Mouse (Mus musculus): ENCODE results near the gene Col13a1. TPM values are rescaled to one million over a fixed set of nuclear protein-coding genes. Genes with fewer than 3 reads are reported as not detected.

Col13a1 gene
- polyA plus RNA-seq, 1 experiment from 2014 or later = 4.2 TPM

DNA sequence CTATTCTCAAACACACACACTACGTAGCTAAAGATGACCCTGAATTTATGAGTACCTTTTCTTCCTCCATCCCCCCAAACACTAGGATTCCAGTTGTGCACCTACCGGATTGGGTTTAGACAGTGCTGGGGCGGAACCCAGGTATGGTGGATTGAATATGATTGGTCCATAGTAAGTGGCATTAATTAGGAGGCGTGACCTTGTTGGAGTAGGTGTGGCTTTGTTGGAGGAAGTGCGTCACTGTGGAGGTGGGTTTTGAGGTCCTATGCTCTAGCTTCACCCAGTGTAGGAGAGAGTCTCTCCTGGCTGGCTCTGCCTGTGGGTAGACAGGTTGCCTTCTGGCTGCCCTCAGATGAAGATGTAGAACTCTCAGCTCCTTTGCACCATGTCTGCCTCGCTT is 144.6 kb downstream of the Col13a1 start:
- Histone ChIP-seq H3K27ac (ENCODE audit: low read length) (no peak overlapping the region), H3K36me3 (ENCODE audit: control insufficient read depth, insufficient read depth) (no peaks in the 10 kb centered on the region), H3K4me3 (ENCODE audit: low read length) (no peak overlapping the region), H3K4me1 (ENCODE audit: control insufficient read depth, insufficient read depth, low read length) (no peaks in the 10 kb centered on the region), H3K9me3 (replicated peaks; ENCODE audit: control insufficient read depth, low read length) (no peaks in the 10 kb centered on the region), H3K27me3 (ENCODE audit: control insufficient read depth, insufficient read depth, low read length) (no peaks in the 10 kb centered on the region), H3K9ac (ENCODE audit: low read length) (no peak overlapping the region), H3K4me2 (ENCODE audit: low read depth, low read length) (no peak overlapping the region)
- WGBS = 90% methylated on average over 6 of the region's 6 CpGs
- no peak for ATAC-seq (replicated peaks; ENCODE audit: extremely low read depth, insufficient read depth, low FRiP score)

GRCm38 (mm10) chr10:61832713-61833112 is 146.2 kb downstream of the Col13a1 start:
- H3K4me1 ChIP-seq (ENCODE audit: control insufficient read depth, insufficient read depth, low read length) = no peaks in the 10 kb centered on the region
- no peak for ATAC-seq (replicated peaks; ENCODE audit: extremely low read depth, insufficient read depth, low FRiP score)
- 63% methylated on average over 11 of the region's 11 CpGs for WGBS
- no peak overlapping the region for H3K4me2 ChIP-seq (ENCODE audit: low read depth, low read length)
- no peak overlapping the region for H3K4me3 ChIP-seq (ENCODE audit: low read length)
- H3K36me3 ChIP-seq (ENCODE audit: control insufficient read depth, insufficient read depth) = no peaks in the 10 kb centered on the region
- no peak overlapping the region for H3K9ac ChIP-seq (ENCODE audit: low read length)
- no peak overlapping the region for H3K27ac ChIP-seq (ENCODE audit: low read length)
- no peaks in the 10 kb centered on the region for H3K9me3 ChIP-seq (replicated peaks; ENCODE audit: control insufficient read depth, low read length)
- no peaks in the 10 kb centered on the region for H3K27me3 ChIP-seq (ENCODE audit: control insufficient read depth, insufficient read depth, low read length)

GRCm38 (mm10) chr10:61831741-61832140 is 147.2 kb downstream of the Col13a1 start:
- no peaks in the 10 kb centered on the region for H3K9me3 ChIP-seq (replicated peaks; ENCODE audit: control insufficient read depth, low read length)
- H3K4me3 ChIP-seq (ENCODE audit: low read length) = no peak overlapping the region
- H3K36me3 ChIP-seq (ENCODE audit: control insufficient read depth, insufficient read depth) = no peaks in the 10 kb centered on the region
- no peaks in the 10 kb centered on the region for H3K4me1 ChIP-seq (ENCODE audit: control insufficient read depth, insufficient read depth, low read length)
- no peak overlapping the region for H3K4me2 ChIP-seq (ENCODE audit: low read depth, low read length)
- 93% methylated on average over 6 of the region's 6 CpGs for WGBS
- ATAC-seq (replicated peaks; ENCODE audit: extremely low read depth, insufficient read depth, low FRiP score) = no peak
- no peak overlapping the region for H3K9ac ChIP-seq (ENCODE audit: low read length)
- H3K27me3 ChIP-seq (ENCODE audit: control insufficient read depth, insufficient read depth, low read length) = no peaks in the 10 kb centered on the region
- no peak overlapping the region for H3K27ac ChIP-seq (ENCODE audit: low read length)

- Histone ChIP-seq H3K4me2 (ENCODE audit: low read depth, low read length) (no peak overlapping the region), H3K4me1 (ENCODE audit: control insufficient read depth, insufficient read depth, low read length) (no peaks in the 10 kb centered on the region), H3K4me3 (ENCODE audit: low read length) (no peak overlapping the region), H3K9me3 (replicated peaks; ENCODE audit: control insufficient read depth, low read length) (no peaks in the 10 kb centered on the region), H3K9ac (ENCODE audit: low read length) (no peak overlapping the region), H3K27me3 (ENCODE audit: control insufficient read depth, insufficient read depth, low read length) (no peaks in the 10 kb centered on the region), H3K36me3 (ENCODE audit: control insufficient read depth, insufficient read depth) (no peaks in the 10 kb centered on the region), H3K27ac (ENCODE audit: low read length) (no peak overlapping the region)
- WGBS = 77% methylated on average over 12 of the region's 12 CpGs
- ATAC-seq (replicated peaks; ENCODE audit: extremely low read depth, insufficient read depth, low FRiP score) = no peak
Measured at GRCm38 (mm10) chr10:61831251-61831650, 147.7 kb downstream of the Col13a1 start.

GRCm38 (mm10) chr10:61830817-61831216 is 148.1 kb downstream of the Col13a1 start:
- no peak overlapping the region for H3K4me3 ChIP-seq (ENCODE audit: low read length)
- no peaks in the 10 kb centered on the region for H3K4me1 ChIP-seq (ENCODE audit: control insufficient read depth, insufficient read depth, low read length)
- no peak for ATAC-seq (replicated peaks; ENCODE audit: extremely low read depth, insufficient read depth, low FRiP score)
- H3K36me3 ChIP-seq (ENCODE audit: control insufficient read depth, insufficient read depth) = no peaks in the 10 kb centered on the region
- no peak overlapping the region for H3K27ac ChIP-seq (ENCODE audit: low read length)
- H3K27me3 ChIP-seq (ENCODE audit: control insufficient read depth, insufficient read depth, low read length) = no peaks in the 10 kb centered on the region
- H3K9me3 ChIP-seq (replicated peaks; ENCODE audit: control insufficient read depth, low read length) = no peaks in the 10 kb centered on the region
- WGBS = 40% methylated on average over 9 of the region's 9 CpGs
- no peak overlapping the region for H3K9ac ChIP-seq (ENCODE audit: low read length)
- no peak overlapping the region for H3K4me2 ChIP-seq (ENCODE audit: low read depth, low read length)

- Histone ChIP-seq H3K9me3 (replicated peaks; ENCODE audit: control insufficient read depth, low read length) (no peaks in the 10 kb centered on the region), H3K4me1 (ENCODE audit: control insufficient read depth, insufficient read depth, low read length) (no peaks in the 10 kb centered on the region), H3K9ac (ENCODE audit: low read length) (no peak overlapping the region), H3K4me2 (ENCODE audit: low read depth, low read length) (no peak overlapping the region), H3K4me3 (ENCODE audit: low read length) (no peak overlapping the region), H3K27me3 (ENCODE audit: control insufficient read depth, insufficient read depth, low read length) (no peaks in the 10 kb centered on the region), H3K36me3 (ENCODE audit: control insufficient read depth, insufficient read depth) (no peaks in the 10 kb centered on the region), H3K27ac (ENCODE audit: low read length) (no peak overlapping the region)
- no peak for ATAC-seq (replicated peaks; ENCODE audit: extremely low read depth, insufficient read depth, low FRiP score)
- 57% methylated on average over 4 of the region's 4 CpGs for WGBS
Measured at GRCm38 (mm10) chr10:61829046-61829445, 149.9 kb downstream of the Col13a1 start.

GRCm38 (mm10) chr10:61827950-61828936 is 150.7 kb downstream of the Col13a1 start:
- 83% methylated on average over 32 of the region's 32 CpGs for WGBS
- Histone ChIP-seq H3K4me1 (ENCODE audit: control insufficient read depth, insufficient read depth, low read length) (no peaks in the 10 kb centered on the region), H3K36me3 (ENCODE audit: control insufficient read depth, insufficient read depth) (no peaks in the 10 kb centered on the region), H3K4me3 (ENCODE audit: low read length) (no peak overlapping the region), H3K4me2 (ENCODE audit: low read depth, low read length) (no peak overlapping the region), H3K27me3 (ENCODE audit: control insufficient read depth, insufficient read depth, low read length) (no peaks in the 10 kb centered on the region), H3K9me3 (replicated peaks; ENCODE audit: control insufficient read depth, low read length) (no peaks in the 10 kb centered on the region), H3K9ac (ENCODE audit: low read length) (no peak overlapping the region), H3K27ac (ENCODE audit: low read length) (no peak overlapping the region)
- no peak for ATAC-seq (replicated peaks; ENCODE audit: extremely low read depth, insufficient read depth, low FRiP score)

DNA sequence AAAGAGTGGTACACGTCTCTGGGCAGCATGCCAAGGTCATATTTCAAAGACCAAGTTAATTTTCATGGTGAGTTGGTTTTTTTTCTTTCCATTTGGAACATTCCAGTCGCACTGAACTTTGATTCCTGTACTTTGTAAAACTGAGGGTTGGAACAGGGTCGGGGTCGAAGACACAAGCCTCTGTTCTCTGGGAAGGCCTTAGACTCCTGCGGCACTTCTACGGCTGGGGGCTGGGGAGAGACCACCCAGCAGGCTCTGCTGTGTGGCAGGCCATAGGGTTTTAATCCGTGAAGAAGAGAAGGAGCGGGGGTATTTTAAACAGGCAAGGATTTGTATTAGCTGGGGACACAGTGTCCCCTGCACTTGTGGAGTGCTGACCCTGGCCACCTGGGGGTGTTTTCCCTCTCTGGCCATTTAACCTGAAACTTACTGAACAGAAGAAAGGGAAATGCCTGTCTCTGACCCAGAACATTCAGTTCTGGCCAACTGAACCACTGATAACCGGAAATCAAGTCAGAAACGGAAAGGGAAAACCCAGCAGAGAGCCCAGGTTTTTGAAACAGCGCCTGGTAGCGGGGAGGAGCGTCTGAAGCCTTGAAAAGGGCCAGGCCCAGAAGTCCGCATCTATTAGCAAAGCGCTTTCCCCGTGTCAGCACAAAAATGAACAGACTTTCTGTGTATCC is 152.0 kb downstream of the Col13a1 start:
- no peak overlapping the region for H3K9ac ChIP-seq (ENCODE audit: low read length)
- no peaks in the 10 kb centered on the region for H3K4me1 ChIP-seq (ENCODE audit: control insufficient read depth, insufficient read depth, low read length)
- H3K27ac ChIP-seq (ENCODE audit: low read length) = no peak overlapping the region
- 47% methylated on average over 16 of the region's 16 CpGs for WGBS
- H3K9me3 ChIP-seq (replicated peaks; ENCODE audit: control insufficient read depth, low read length) = no peaks in the 10 kb centered on the region
- no peaks in the 10 kb centered on the region for H3K27me3 ChIP-seq (ENCODE audit: control insufficient read depth, insufficient read depth, low read length)
- no peak overlapping the region for H3K4me2 ChIP-seq (ENCODE audit: low read depth, low read length)
- H3K4me3 ChIP-seq (ENCODE audit: low read length) = no peak overlapping the region
- H3K36me3 ChIP-seq (ENCODE audit: control insufficient read depth, insufficient read depth) = no peaks in the 10 kb centered on the region
- no peak for ATAC-seq (replicated peaks; ENCODE audit: extremely low read depth, insufficient read depth, low FRiP score)

All from heart, embryonic 16.5 days (tissue).